Mouse (Mus musculus) myocyte (in vitro differentiated cells): Measurements from ENCODE around the gene Gm45716.

Experiments
- CEBPB ChIP-seq: IDR thresholded peaks from 2 replicates; pipeline ENCODE4 v1.6.1; 2011; ENCODE audit warnings: mild to moderate bottlenecking, moderate library complexity; ENCODE audit not compliant: poor library complexity, insufficient read depth, severe bottlenecking
- E2F4 ChIP-seq: IDR thresholded peaks from one replicate; pipeline ENCODE4 v1.6.1; 2011; ENCODE audit warnings: mild to moderate bottlenecking, control low read depth, moderate library complexity; ENCODE audit not compliant: insufficient read depth
- MAX ChIP-seq: IDR thresholded peaks from one replicate; pipeline ENCODE4 v1.6.1; 2011; ENCODE audit warnings: low read depth, mild to moderate bottlenecking, control low read depth
- MYOD1 ChIP-seq, 3 experiments: IDR thresholded peaks; one replicate each; pipeline ENCODE4 v1.6.1; 2011; ENCODE audit warnings: control low read depth in 2 of 3, low read depth in 2 of 3, mild to moderate bottlenecking in 2 of 3, moderate library complexity in 1 of 3; ENCODE audit not compliant: insufficient read length in 2 of 3, control insufficient read depth in 1 of 3
- POLR2A ChIP-seq: IDR thresholded peaks from one replicate; pipeline ENCODE4 v1.6.1; 2011; ENCODE audit warnings: low read depth, mild to moderate bottlenecking, control low read depth, moderate library complexity; ENCODE audit not compliant: insufficient read length
- POLR2AphosphoS2 ChIP-seq: IDR thresholded peaks from one replicate; pipeline ENCODE4 v1.6.1; 2011; ENCODE audit warnings: low read depth, control low read depth; ENCODE audit not compliant: insufficient read length
- REST ChIP-seq: IDR thresholded peaks from one replicate; pipeline ENCODE4 v1.6.1; 2011; ENCODE audit warnings: mild to moderate bottlenecking, control low read depth, moderate library complexity; ENCODE audit not compliant: insufficient read depth, insufficient read length
- TCF12 ChIP-seq: IDR thresholded peaks from one replicate; pipeline ENCODE4 v1.6.1; 2011; ENCODE audit warnings: mild to moderate bottlenecking, control low read depth; ENCODE audit not compliant: poor library complexity, insufficient read depth, severe bottlenecking
- TCF3 ChIP-seq: IDR thresholded peaks from one replicate; pipeline ENCODE4 v1.6.1; 2011; ENCODE audit warnings: low read depth, control low read depth; ENCODE audit not compliant: insufficient read length
- USF1 ChIP-seq: IDR thresholded peaks from one replicate; pipeline ENCODE4 v1.6.1; 2011; ENCODE audit warnings: low read depth, mild to moderate bottlenecking, control low read depth, moderate library complexity

GRCm38 (mm10) chr11:90184756-90185155 is 2.7 kb upstream of the Gm45716 start:
- no peak for TF ChIP-seq E2F4
- TF ChIP-seq MAX, result no peak
- no peak for TF ChIP-seq TCF3
- no peak for TF ChIP-seq POLR2A
- no peak for TF ChIP-seq USF1
- TF ChIP-seq CEBPB, result no peak
- TF ChIP-seq POLR2AphosphoS2, result no peak
- TF ChIP-seq MYOD1 (IDR thresholded peaks at IDR 0.05; ENCODE audit: control insufficient read depth in 1 of 3, insufficient read length in 2 of 3, low read depth in 2 of 3), result no peak
- no peak for TF ChIP-seq REST
- TF ChIP-seq TCF12, result no peak
